Mouse (Mus musculus): ENCODE data around the gene Macf1.

- TF ChIP-seq FLI1 (IDR thresholded peaks at IDR 0.05; ENCODE audit: low read length) = no peak
- no peak for TF ChIP-seq GATA1 (IDR thresholded peaks at IDR 0.05; ENCODE audit: borderline replicate concordance, low read length)
Observed at GRCm38 (mm10) chr4:123645246-123645845, 38.8 kb downstream of the Macf1 start.

All from megakaryocyte, embryonic 14.5 days (primary cell).